Mouse (Mus musculus) hematopoietic multipotent progenitor cell, adult 10-12 weeks (in vitro differentiated cells): Measurements from ENCODE around the gene Oard1. TPM values are rescaled to one million over a fixed set of nuclear protein-coding genes. Genes with fewer than 3 reads are reported as not detected.

Experiments
- polyA plus RNA-seq: library from polyadenylated mRNA; stranded (reverse); fragments of >175 nt; gene quantifications from 2 replicates; pipeline ENCODE4 v1.2.3, GENCODE M21; 2012; ENCODE audit warnings: low replicate concordance

Oard1 gene
- 1.1 and 6.0 TPM in 2 replicates for polyA plus RNA-seq

GRCm38 (mm10) chr17:48409380-48410298 lies at the start of gene Oard1, which contains the start of gene Nfya:
Gene Oard1, plus strand, starts transcription at chr17:48410014.
Gene Nfya, minus strand, starts transcription at chr17:48409906.

GRCm38 (mm10) chr17:48432158-48432980 lies 22.6 kb downstream of the Oard1 start, which contains the start of gene Apobec2:
Gene Apobec2, minus strand, starts transcription at chr17:48432930.

GRCm38 (mm10) chr17:48451353-48451675 lies 41.5 kb downstream of the Oard1 start, which contains the start of gene Tspo2:
Gene Tspo2, minus strand, starts transcription at chr17:48451522.

GRCm38 (mm10) chr17:48454688-48455087 lies 44.9 kb downstream of the Oard1 start, which contains the start of gene Unc5cl:
Gene Unc5cl, plus strand, starts transcription at chr17:48454901.

Other genes with a start within 250 kb of the Oard1 start
- 0.54 and 0.85 TPM in 2 replicates for gene A530064D06Rik, start 242.7 kb upstream of the Oard1 start, polyA plus RNA-seq
- gene Trem1, start 177.2 kb upstream of the Oard1 start, polyA plus RNA-seq, result 0.43 and 1.0 TPM in 2 replicates
- gene Trem3, start 162.2 kb upstream of the Oard1 start, polyA plus RNA-seq, result 0.75 and 1.8 TPM in 2 replicates
- gene Treml4, start 145.7 kb upstream of the Oard1 start, polyA plus RNA-seq, result 14.8 and 17.4 TPM in 2 replicates
- 16.1 and 25.4 TPM in 2 replicates for gene Treml2, start 110.5 kb upstream of the Oard1 start, polyA plus RNA-seq
- 4.7 and 8.4 TPM in 2 replicates for gene B430306N03Rik, start 93.9 kb upstream of the Oard1 start, polyA plus RNA-seq
- 1.2 and 3.8 TPM in 2 replicates for gene Trem2, start 63.6 kb upstream of the Oard1 start, polyA plus RNA-seq
- gene Treml1, start 50.1 kb upstream of the Oard1 start, polyA plus RNA-seq, result 1.1 and 1.6 TPM in 2 replicates
- 28.7 and 34.9 TPM in 2 replicates for gene Nfya, start 108 bp upstream of the Oard1 start, polyA plus RNA-seq
- 0.60 TPM in 1 of 2 replicates, not detected in the other for gene Apobec2, start 22.9 kb downstream of the Oard1 start, polyA plus RNA-seq
- 22.7 TPM in 1 of 2 replicates, not detected in the other for gene Tspo2, start 41.5 kb downstream of the Oard1 start, polyA plus RNA-seq
- gene Unc5cl, start 44.9 kb downstream of the Oard1 start, polyA plus RNA-seq, result 3.0 and 6.0 TPM in 2 replicates